Mouse (Mus musculus): ENCODE measurements around the gene Gm29106. TPM values are rescaled to one million over a fixed set of nuclear protein-coding genes. Genes with fewer than 3 reads are reported as not detected.

Gene Gm29106
- total and polyA plus RNA-seq, 3 experiments, result not detected

DNA sequence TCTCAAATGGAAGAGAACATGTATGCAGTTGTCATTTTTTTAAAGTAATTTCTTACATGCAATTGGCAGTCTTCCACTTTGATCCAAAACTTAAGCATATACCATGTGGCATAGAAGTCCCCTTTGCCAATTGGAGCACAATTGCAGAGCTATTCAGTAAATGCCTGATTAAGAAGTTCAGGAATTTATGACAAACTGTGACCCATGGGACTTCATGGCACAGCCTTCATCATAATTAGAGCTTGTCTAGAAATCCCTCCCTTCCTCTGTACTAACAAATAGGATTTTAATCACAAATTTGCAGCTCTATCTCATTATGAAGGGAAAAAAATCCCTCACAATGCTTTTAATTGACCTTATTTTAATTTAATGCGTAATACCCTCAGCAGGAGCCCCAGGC is 59.7 kb downstream of the Gm29106 start:
- Histone ChIP-seq H3K9ac (ENCODE audit: insufficient read depth, low read depth) (no peak overlapping the region), H3K4me2 (ENCODE audit: insufficient read depth, low read depth, poor library complexity, severe bottlenecking) (no peak overlapping the region), H3K36me3 (replicated peaks in 1 of 2; ENCODE audit: control insufficient read depth in 1 of 2, insufficient read depth in 1 of 2, low read length in 1 of 2) (no peaks in the 10 kb centered on the region), H3K27ac (ENCODE audit: insufficient read depth, low read depth) (no peak overlapping the region), H3K27me3 (replicated peaks) (peaks cover 33% of the 10 kb centered on the region), H3K79me2 (replicated peaks; ENCODE audit: control insufficient read depth, extremely low read depth, insufficient read depth, poor library complexity, severe bottlenecking) (no peaks in the 10 kb centered on the region), H3K4me1 (ENCODE audit: control insufficient read depth in 1 of 2, insufficient read depth in 2 of 2) (no peaks in the 10 kb centered on the region), H3K9me3 (replicated peaks; ENCODE audit: low read length) (no peaks in the 10 kb centered on the region), H3K4me3 (replicated peaks in 1 of 3; ENCODE audit: low read depth in 2 of 3, low read length in 2 of 3, poor library complexity in 1 of 3) (no peak overlapping the region)
- dilution Hi-C loops (cut with MboI; ENCODE audit: extremely low pct_ligation_motif_present, extremely low pct_unique_long_range_greater_than_20kb, low sequenced_read_pairs), result no loop called here
- in situ Hi-C loops (cut with MboI; ENCODE audit: low pct_ligation_motif_present, low pct_unique_long_range_greater_than_20kb, low sequenced_read_pairs), result no loop called here
- DNase-seq (ENCODE audit: extremely low read depth), result no peak
- TF ChIP-seq MEF2A (IDR thresholded peaks at IDR 0.05; ENCODE audit: borderline replicate concordance, low read depth, low read length), result no peak
- no peak for TF ChIP-seq EP300 (IDR thresholded peaks at IDR 0.05; ENCODE audit: low read length)
- TF ChIP-seq SIN3A (IDR thresholded peaks at IDR 0.05; ENCODE audit: low read length), result no peak

Other genes with a start within 250 kb of the Gm29106 start
- not detected in 2 replicates for gene Gm28168, start 248.5 kb upstream of the Gm29106 start, total RNA-seq (2012; rRNA removed)
- not detected in 2 replicates for gene Gm28168, start 248.5 kb upstream of the Gm29106 start, total RNA-seq (2014; rRNA removed)
- gene Gm28168, start 248.5 kb upstream of the Gm29106 start, polyA plus RNA-seq (2012; ENCODE audit: insufficient read length, low read depth), result not detected in 2 replicates
- gene Gm7145, start 210.6 kb upstream of the Gm29106 start, total RNA-seq (2012; rRNA removed), result not detected in 2 replicates
- not detected in 2 replicates for gene Gm7145, start 210.6 kb upstream of the Gm29106 start, total RNA-seq (2014; rRNA removed)
- not detected in 2 replicates for gene Gm7145, start 210.6 kb upstream of the Gm29106 start, polyA plus RNA-seq (2012; ENCODE audit: insufficient read length, low read depth)
- 147 and 165 TPM in 2 replicates for gene Tsn, start 135.2 kb downstream of the Gm29106 start, total RNA-seq (2012; rRNA removed)
- 196 and 234 TPM in 2 replicates for gene Tsn, start 135.2 kb downstream of the Gm29106 start, total RNA-seq (2014; rRNA removed)
- gene Tsn, start 135.2 kb downstream of the Gm29106 start, polyA plus RNA-seq (2012; ENCODE audit: insufficient read length, low read depth), result 158 TPM in 2 replicates
- gene Nifk, start 145.3 kb downstream of the Gm29106 start, total RNA-seq (2012; rRNA removed), result 74.2 and 110 TPM in 2 replicates
- 219 and 237 TPM in 2 replicates for gene Nifk, start 145.3 kb downstream of the Gm29106 start, total RNA-seq (2014; rRNA removed)
- 144 and 162 TPM in 2 replicates for gene Nifk, start 145.3 kb downstream of the Gm29106 start, polyA plus RNA-seq (2012; ENCODE audit: insufficient read length, low read depth)
- gene Clasp1, start 212.5 kb downstream of the Gm29106 start, total RNA-seq (2012; rRNA removed), result 42.2 and 42.9 TPM in 2 replicates
- gene Clasp1, start 212.5 kb downstream of the Gm29106 start, total RNA-seq (2014; rRNA removed), result 31.8 and 32.0 TPM in 2 replicates
- 51.3 and 53.2 TPM in 2 replicates for gene Clasp1, start 212.5 kb downstream of the Gm29106 start, polyA plus RNA-seq (2012; ENCODE audit: insufficient read length, low read depth)

Data from CH12.LX (cell line).